Mouse (Mus musculus) embryo, embryonic 11 days (tissue): ENCODE data around the gene Gpr135.
A peak's percentile ranks its signal among the peaks of the same experiment; 100 is the strongest.
"Not testable (repeated sequence)": the region's sequence is repeated elsewhere in the genome, so short reads cannot be mapped to it uniquely, and the experiment has no call there.

Experiments
- DNase-seq: peaks from one replicate; pipeline ENCODE4 v3.0.0-alpha.2; 2015

Gene Gpr135

GRCm38 (mm10) chr12:72052571-72052970, 18.4 kb downstream of the Gpr135 start:
- DNase-seq, result no peak

GRCm38 (mm10) chr12:72050821-72051220, 20.1 kb downstream of the Gpr135 start:
- no peak for DNase-seq

GRCm38 (mm10) chr12:72050156-72050555, 20.8 kb downstream of the Gpr135 start:
- DNase-seq, result not testable (repeated sequence)

- peak; percentile 21 for DNase-seq
Observed at GRCm38 (mm10) chr12:72047513-72047912, 23.4 kb downstream of the Gpr135 start.

- DNase-seq, result no peak
Observed at GRCm38 (mm10) chr12:72041238-72041637, 29.7 kb downstream of the Gpr135 start.

GRCm38 (mm10) chr12:72039501-72039900, 31.4 kb downstream of the Gpr135 start:
- DNase-seq, result no peak

GRCm38 (mm10) chr12:72038866-72039265, 32.1 kb downstream of the Gpr135 start:
- no peak for DNase-seq

- no peak for DNase-seq
Observed at GRCm38 (mm10) chr12:72037049-72037448, 33.9 kb downstream of the Gpr135 start.

GRCm38 (mm10) chr12:72036097-72036661, 34.7 kb downstream of the Gpr135 start:
- no peak for DNase-seq

- no peak for DNase-seq
Observed at GRCm38 (mm10) chr12:72031794-72032193, 39.1 kb downstream of the Gpr135 start.

GRCm38 (mm10) chr12:72031171-72031570, 39.8 kb downstream of the Gpr135 start:
- no peak for DNase-seq

GRCm38 (mm10) chr12:72025275-72025795, 45.6 kb downstream of the Gpr135 start:
- peak; percentile 24 for DNase-seq

- no peak for DNase-seq
Observed at GRCm38 (mm10) chr12:72023572-72023971, 47.4 kb downstream of the Gpr135 start.

- DNase-seq, result no peak
Observed at GRCm38 (mm10) chr12:72022790-72023189, 48.1 kb downstream of the Gpr135 start.

- DNase-seq, result no peak
Observed at GRCm38 (mm10) chr12:72021543-72021942, 49.4 kb downstream of the Gpr135 start.

- no peak for DNase-seq
Observed at GRCm38 (mm10) chr12:72020285-72020684, 50.6 kb downstream of the Gpr135 start.
